Mouse (Mus musculus) liver, adult 2 months (tissue): ENCODE results near the gene Fam222a. TPM values are rescaled to one million over a fixed set of nuclear protein-coding genes. Genes with fewer than 3 reads are reported as not detected.
A peak's percentile ranks its signal among the peaks of the same experiment; 100 is the strongest.

Source experiments
- DNase-seq: peaks from one replicate; pipeline ENCODE4 v3.0.0-alpha.2; 2011; ENCODE audit warnings: low read depth, low spot score; ENCODE audit errors: extremely low read depth
- H3K27ac ChIP-seq: fragments of 200-500 bp; replicated peaks from 2 replicates; pipeline ENCODE4 v1.5.1; 2012; ENCODE audit warnings: low read depth, mild to moderate bottlenecking, control low read depth, inconsistent platforms, low read length; ENCODE audit not compliant: insufficient read depth
- H3K27me3 ChIP-seq: fragments of 200-500 bp; 2 replicates; pipeline ENCODE4 v1.6.1; 2012; ENCODE audit warnings: mild to moderate bottlenecking, moderate library complexity, low read length, inconsistent platforms; ENCODE audit not compliant: control insufficient read depth, insufficient read depth
- H3K36me3 ChIP-seq: fragments of 200-500 bp; 2 replicates; pipeline ENCODE4 v1.6.1; 2012; ENCODE audit warnings: low read length, inconsistent platforms; ENCODE audit not compliant: control insufficient read depth, insufficient read depth
- H3K4me1 ChIP-seq: fragments of 200-500 bp; 2 replicates; pipeline ENCODE4 v1.6.1; 2011; ENCODE audit warnings: low read length; ENCODE audit not compliant: control insufficient read depth, insufficient read depth
- H3K4me3 ChIP-seq: fragments of 200-500 bp; 2 replicates; pipeline ENCODE4 v1.5.1; 2011; ENCODE audit warnings: low read depth, mild to moderate bottlenecking, control low read depth, low read length, moderate library complexity; ENCODE audit not compliant: insufficient read depth
- H3K79me2 ChIP-seq: fragments of 200-500 bp; 2 replicates; pipeline ENCODE4 v1.6.1; 2012; ENCODE audit warnings: inconsistent platforms, mild to moderate bottlenecking, low read length, moderate library complexity; ENCODE audit not compliant: control insufficient read depth, insufficient read depth
- H3K9ac ChIP-seq: fragments of 200-500 bp; 2 replicates; pipeline ENCODE4 v1.6.1; 2012; ENCODE audit warnings: low read depth, mild to moderate bottlenecking, control low read depth, inconsistent platforms, low read length
- CTCF ChIP-seq: fragments of 200-500 bp; IDR thresholded peaks from 2 replicates; pipeline ENCODE4 v1.5.1; 2011; ENCODE audit warnings: low read depth, low read length, control low read depth
- POLR2A ChIP-seq: fragments of 200-500 bp; IDR thresholded peaks from 2 replicates; pipeline ENCODE4 v1.6.1; 2011; ENCODE audit warnings: low read length, control low read depth; ENCODE audit not compliant: insufficient read depth; ENCODE audit errors: extremely low read depth
- WGBS: fragments of 180-500 bp; shearing (Covaris S2); methylation state at CpG from one replicate; pipeline ENCODE4 v1.1.7; 2018; 5-methylcytosine and 5-hydroxymethylcytosine counted together
- polyA plus RNA-seq: library from polyadenylated mRNA; depleted of rRNA; stranded (reverse); fragments of >200 nt; gene quantifications from 2 replicates; pipeline ENCODE4 v1.2.3, GENCODE M21; 2012
- total RNA-seq: library from RNA; depleted of rRNA; stranded (reverse); fragments of >200 nt; gene quantifications from 2 replicates; pipeline ENCODE4 v1.2.3, GENCODE M21; 2014

Gene Fam222a
- total and polyA plus RNA-seq, 2 experiments = 0.09 to 1.2 TPM

DNA sequence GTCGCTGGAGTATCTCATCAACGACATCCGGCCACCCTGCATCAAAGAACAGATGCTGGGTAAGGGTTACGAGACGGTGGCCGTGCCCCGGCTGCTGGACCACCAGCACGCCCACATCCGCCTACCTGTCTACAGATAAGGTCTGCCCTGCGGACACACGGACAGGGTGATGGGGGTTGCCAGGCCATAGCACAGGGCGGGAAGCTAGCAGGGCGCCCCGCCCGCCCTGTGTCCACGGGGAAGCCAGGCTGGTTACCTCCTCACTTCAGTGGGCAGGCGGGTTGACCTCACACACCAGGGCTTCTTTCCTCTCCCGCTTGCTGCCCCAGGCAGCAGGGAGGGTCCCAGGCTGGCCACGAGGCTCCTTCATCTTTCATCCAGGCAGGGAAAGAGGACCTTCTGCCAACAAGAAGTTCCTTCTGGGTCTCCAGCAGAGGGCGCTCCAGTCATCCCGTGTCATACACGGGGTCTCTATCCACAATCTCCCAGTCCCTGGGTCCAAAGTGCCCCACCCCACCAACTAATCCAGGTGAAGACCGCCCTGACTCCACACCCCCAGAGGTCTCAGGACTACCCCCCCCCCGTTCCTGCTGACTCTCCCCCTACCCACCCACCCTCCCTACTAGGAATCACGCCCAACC lies 44.3 kb downstream of the Fam222a start:
- no peak for DNase-seq
- TF ChIP-seq CTCF (peak; percentile 68), POLR2A (no peak)
- Histone ChIP-seq H3K4me1 (peaks cover 7% of the 10 kb centered on the region; the same call in 1 of the 2 replicates), H3K4me3 (no peak overlapping the region), H3K36me3 (no peaks in the 10 kb centered on the region), H3K27me3 (no peaks in the 10 kb centered on the region), H3K27ac (no peak overlapping the region), H3K9ac (no peak overlapping the region), H3K79me2 (no peaks in the 10 kb centered on the region; the same call in 1 of the 2 replicates)
- 81% methylated on average over 25 of the region's 25 CpGs for whole genome bisulfite sequencing

GRCm38 (mm10) chr5:114614863-114615262 lies 47.0 kb downstream of the Fam222a start:
- Histone ChIP-seq H3K79me2 (no peaks in the 10 kb centered on the region), H3K36me3 (no peaks in the 10 kb centered on the region), H3K27ac (no peak overlapping the region), H3K4me3 (no peak overlapping the region), H3K9ac (no peak overlapping the region), H3K4me1 (no peaks in the 10 kb centered on the region), H3K27me3 (no peaks in the 10 kb centered on the region)
- TF ChIP-seq CTCF (no peak), POLR2A (no peak)
- WGBS = 52% methylated on average over 7 of the region's 7 CpGs
- no peak for DNase-seq

DNA sequence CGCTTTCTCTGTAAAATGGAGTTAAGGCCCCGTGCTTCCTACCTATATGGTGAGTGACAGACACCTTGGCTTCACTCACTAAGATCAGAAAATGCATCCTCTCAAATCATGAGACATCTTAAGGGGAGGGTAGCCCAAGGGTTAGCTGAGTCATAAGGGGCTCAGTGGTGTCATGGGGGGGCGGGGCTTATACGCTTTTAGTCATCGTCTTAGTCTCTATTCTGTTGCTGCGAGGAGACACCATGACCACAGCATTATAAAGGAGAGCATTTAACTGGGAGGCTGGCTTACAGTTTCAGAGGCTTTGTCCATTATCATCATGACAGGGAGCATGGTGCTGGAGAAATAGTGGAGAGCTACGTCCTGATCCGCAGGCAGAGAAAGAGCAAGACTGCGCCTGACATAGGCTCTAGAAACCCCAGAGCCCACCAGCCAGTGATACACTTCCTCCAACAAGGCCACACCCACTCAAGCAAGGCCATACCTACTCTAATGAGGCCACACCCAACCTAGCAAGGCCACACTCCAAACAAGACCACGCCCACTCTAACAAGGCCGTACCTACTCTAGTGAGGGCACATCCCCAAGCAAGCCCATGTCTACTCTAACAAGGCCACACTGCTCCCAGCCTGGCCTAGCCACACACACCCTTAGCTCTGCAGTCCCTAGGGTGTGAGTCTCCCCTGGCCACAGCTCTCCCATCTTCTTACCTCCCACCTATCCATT lies 48.7 kb downstream of the Fam222a start:
- Histone ChIP-seq H3K27ac (no peak overlapping the region), H3K9ac (no peak overlapping the region), H3K36me3 (no peaks in the 10 kb centered on the region), H3K4me3 (no peak overlapping the region), H3K79me2 (no peaks in the 10 kb centered on the region), H3K4me1 (no peaks in the 10 kb centered on the region), H3K27me3 (no peaks in the 10 kb centered on the region)
- TF ChIP-seq CTCF = no peak
- no peak for TF ChIP-seq POLR2A
- DNase-seq = no peak
- 82% methylated on average over 11 of the region's 11 CpGs for WGBS

- Histone ChIP-seq H3K79me2 (no peaks in the 10 kb centered on the region), H3K4me3 (no peak overlapping the region), H3K36me3 (no peaks in the 10 kb centered on the region), H3K27ac (no peak overlapping the region), H3K27me3 (no peaks in the 10 kb centered on the region), H3K9ac (no peak overlapping the region), H3K4me1 (no peaks in the 10 kb centered on the region)
- TF ChIP-seq CTCF (no peak), POLR2A (no peak)
- 68% methylated on average over 12 of the region's 12 CpGs for WGBS
- no peak for DNase-seq
These were observed 50.0 kb downstream of the Fam222a start for GRCm38 (mm10) chr5:114617809-114618208.

DNA sequence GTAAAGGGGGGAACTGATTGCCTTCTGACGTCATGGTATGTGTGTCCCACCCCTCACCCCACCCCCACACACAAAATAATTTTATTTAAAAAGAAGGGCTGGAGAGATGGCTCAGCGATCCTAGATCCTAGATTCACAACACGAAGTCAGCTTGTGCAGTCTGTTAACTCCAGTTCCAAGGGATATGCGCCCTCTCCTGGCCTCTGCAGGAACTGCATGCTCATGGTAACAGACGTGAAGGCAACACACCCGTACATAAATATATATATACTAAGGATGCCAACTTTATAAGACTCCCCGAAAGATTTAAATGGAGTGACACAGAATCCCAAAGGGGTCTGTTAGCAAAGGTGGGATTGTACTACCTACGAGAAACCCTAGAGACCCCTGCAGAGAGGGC lies 51.0 kb downstream of the Fam222a start:
- no peaks in the 10 kb centered on the region for H3K27me3 ChIP-seq
- H3K79me2 ChIP-seq = no peaks in the 10 kb centered on the region
- TF ChIP-seq CTCF = peak; percentile 80
- no peak for TF ChIP-seq POLR2A
- no peak overlapping the region for H3K9ac ChIP-seq
- H3K4me1 ChIP-seq = no peaks in the 10 kb centered on the region
- peak; percentile 49 for DNase-seq
- no peaks in the 10 kb centered on the region for H3K36me3 ChIP-seq
- H3K4me3 ChIP-seq = no peak overlapping the region
- WGBS = 21% methylated on average over 8 of the region's 8 CpGs
- H3K27ac ChIP-seq = no peak overlapping the region

- H3K36me3 ChIP-seq = no peaks in the 10 kb centered on the region
- H3K27ac ChIP-seq = no peak overlapping the region
- 48% methylated on average over 6 of the region's 6 CpGs for WGBS
- H3K27me3 ChIP-seq = no peaks in the 10 kb centered on the region
- DNase-seq = peak; percentile 39
- no peak overlapping the region for H3K9ac ChIP-seq
- H3K4me1 ChIP-seq = no peaks in the 10 kb centered on the region
- H3K4me3 ChIP-seq = no peak overlapping the region
- peak; percentile 72; the same call in 1 of the 2 replicates for TF ChIP-seq CTCF
- no peak for TF ChIP-seq POLR2A
- no peaks in the 10 kb centered on the region for H3K79me2 ChIP-seq
These were observed 52.5 kb downstream of the Fam222a start for GRCm38 (mm10) chr5:114620305-114620704.
